Mouse (Mus musculus): ENCODE measurements at regions not wholly inside any gene's neighbourhood (a gene's known extent, or its start where the extent isn't known, plus 50 kb on each side); places are given as distances from the start of the nearest gene placed in this dataset.
"Not testable (repeated sequence)": the region's sequence is repeated elsewhere in the genome, so short reads cannot be mapped to it uniquely, and the experiment has no call there.

DNA sequence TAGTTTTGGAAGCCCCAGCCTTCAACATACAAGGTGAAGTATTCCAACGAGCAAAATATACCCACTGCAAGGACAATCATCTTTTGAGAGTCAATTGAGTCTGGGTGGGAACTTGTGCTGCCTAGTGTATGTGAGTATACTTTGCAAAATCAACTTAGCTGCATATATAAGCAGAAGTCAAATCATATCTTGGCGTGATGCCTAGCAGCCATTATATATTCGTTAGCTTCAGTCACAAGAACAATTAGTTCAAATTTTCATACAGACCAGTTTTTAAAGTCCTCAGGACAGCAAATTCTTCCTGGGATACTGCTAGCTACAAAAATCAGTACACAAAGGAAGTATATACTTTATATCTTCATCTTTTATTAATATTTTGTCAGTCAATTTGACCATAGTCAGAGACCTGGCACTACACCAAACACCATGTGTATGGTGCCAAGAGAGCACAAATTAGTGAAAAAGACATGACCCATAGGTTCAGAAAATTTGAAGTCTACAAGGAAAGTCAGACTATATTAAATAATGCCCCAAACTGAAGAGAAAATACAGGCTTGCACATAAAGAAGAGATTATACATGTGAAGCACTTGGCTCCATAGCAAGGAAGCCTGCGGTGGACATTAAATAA, 120.5 kb upstream of the Creb1 start:
- Histone ChIP-seq H3K4me1 (ENCODE audit: insufficient read depth) (0 out of 2 replicates have a peak, but pooled peaks cover 6% of the 10 kb centered on the region), H3K4me2 (ENCODE audit: low read depth) (no peak overlapping the region), H3K4me3 (ENCODE audit: low read depth, low read length) (no peak overlapping the region), H3K27me3 (ENCODE audit: insufficient read depth, low read length) (no peaks in the 10 kb centered on the region), H3K9me3 (ENCODE audit: low read length) (no peaks in the 10 kb centered on the region), H3K27ac (ENCODE audit: low read depth, low read length) (no peak overlapping the region), H3K9ac (no peak overlapping the region), H3K36me3 (ENCODE audit: insufficient read depth) (no peaks in the 10 kb centered on the region)
- WGBS = 58% methylated on average over 4 of the region's 4 CpGs
- ATAC-seq (no peak), DNase-seq (peak; percentile 3)
- no peak for TF ChIP-seq CTCF (IDR thresholded peaks at IDR 0.05; ENCODE audit: low read depth)

DNA sequence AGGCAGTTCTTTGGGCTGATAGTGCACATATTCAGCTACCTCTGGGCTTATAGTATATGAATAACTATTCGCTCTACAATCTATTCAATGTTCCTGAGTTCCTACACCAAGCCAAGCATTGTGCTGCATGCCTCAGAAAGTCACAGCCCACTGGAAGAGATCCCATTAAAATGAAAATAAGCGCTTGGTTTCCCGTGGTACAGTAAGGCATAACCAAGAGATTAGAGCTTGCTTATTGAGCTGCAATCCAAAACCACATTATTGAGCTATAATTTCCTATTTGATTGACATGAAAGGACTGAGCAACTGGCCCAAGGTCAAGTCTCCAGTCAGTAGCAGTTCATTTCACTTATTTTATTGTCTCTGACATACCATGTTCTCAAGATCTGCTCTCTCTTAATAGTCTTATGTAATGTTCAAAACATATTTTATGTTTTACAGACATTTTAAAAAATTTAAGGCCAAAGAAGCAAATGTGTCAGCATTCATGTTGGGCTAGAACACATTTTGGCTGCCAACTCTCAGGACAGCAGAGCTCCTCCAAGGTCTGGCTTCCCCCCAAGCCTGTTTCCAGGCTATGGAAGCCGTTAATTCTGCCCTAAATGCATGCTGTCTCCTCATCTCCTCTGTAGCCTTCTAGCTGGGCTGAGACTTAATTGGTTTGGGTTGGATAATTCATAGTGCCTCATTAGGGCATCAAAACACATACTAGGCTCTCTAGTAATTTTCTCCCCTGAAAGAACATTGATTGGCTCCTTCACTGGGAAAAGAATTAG, 123.5 kb upstream of the Creb1 start:
- Histone ChIP-seq H3K27me3 (ENCODE audit: insufficient read depth, low read length) (no peaks in the 10 kb centered on the region), H3K9ac (no peak overlapping the region), H3K4me2 (ENCODE audit: low read depth) (no peak overlapping the region), H3K36me3 (ENCODE audit: insufficient read depth) (no peaks in the 10 kb centered on the region), H3K9me3 (ENCODE audit: low read length) (no peaks in the 10 kb centered on the region), H3K4me1 (ENCODE audit: insufficient read depth) (0 out of 2 replicates have a peak, but pooled peaks cover 6% of the 10 kb centered on the region), H3K27ac (ENCODE audit: low read depth, low read length) (no peak overlapping the region), H3K4me3 (ENCODE audit: low read depth, low read length) (no peak overlapping the region)
- TF ChIP-seq CTCF (IDR thresholded peaks at IDR 0.05; ENCODE audit: low read depth) = no peak
- peak; percentile 77 for ATAC-seq
- 22% methylated on average over 4 of the region's 4 CpGs for WGBS
- DNase-seq = peak; percentile 67

DNA sequence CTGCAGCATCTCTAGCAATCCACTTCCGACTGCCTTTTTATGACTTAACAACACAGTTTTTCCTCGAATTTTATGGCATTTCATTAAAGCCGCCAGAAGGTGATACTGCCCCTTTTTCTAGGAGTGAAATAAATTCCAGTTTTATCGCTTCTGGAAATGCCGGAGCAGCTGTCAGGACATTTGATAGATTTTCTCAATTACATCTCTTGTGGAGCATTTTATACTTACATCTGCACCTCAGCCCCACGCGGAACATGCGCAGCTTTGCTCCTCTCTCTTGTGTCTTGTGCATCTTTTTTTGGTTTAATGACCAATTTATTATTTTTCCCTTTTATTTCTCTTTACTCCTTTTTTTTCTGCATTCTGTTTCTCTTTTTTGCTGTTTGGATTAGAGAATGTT, 140.9 kb upstream of the Creb1 start:
- Histone ChIP-seq H3K9ac (no peak overlapping the region), H3K4me1 (ENCODE audit: insufficient read depth) (no peaks in the 10 kb centered on the region), H3K4me3 (ENCODE audit: low read depth, low read length) (no peak overlapping the region), H3K36me3 (ENCODE audit: insufficient read depth) (no peaks in the 10 kb centered on the region), H3K4me2 (ENCODE audit: low read depth) (no peak overlapping the region), H3K9me3 (ENCODE audit: low read length) (no peaks in the 10 kb centered on the region), H3K27ac (ENCODE audit: low read depth, low read length) (no peak overlapping the region), H3K27me3 (ENCODE audit: insufficient read depth, low read length) (no peaks in the 10 kb centered on the region)
- 77% methylated on average over 8 of the region's 8 CpGs for WGBS
- no peak for ATAC-seq
- TF ChIP-seq CTCF (IDR thresholded peaks at IDR 0.05; ENCODE audit: low read depth) = no peak
- DNase-seq = no peak

GRCm38 (mm10) chr1:64381264-64381663, 151.2 kb upstream of the Creb1 start:
- Histone ChIP-seq H3K9me3 (ENCODE audit: low read length) (no peaks in the 10 kb centered on the region), H3K4me3 (ENCODE audit: low read depth, low read length) (no peak overlapping the region), H3K27me3 (ENCODE audit: insufficient read depth, low read length) (no peaks in the 10 kb centered on the region), H3K36me3 (ENCODE audit: insufficient read depth) (no peaks in the 10 kb centered on the region), H3K27ac (ENCODE audit: low read depth, low read length) (no peak overlapping the region), H3K4me1 (ENCODE audit: insufficient read depth) (no peaks in the 10 kb centered on the region), H3K9ac (no peak overlapping the region), H3K4me2 (ENCODE audit: low read depth) (no peak overlapping the region)
- 43% methylated on average over 6 of the region's 6 CpGs for WGBS
- no peak for TF ChIP-seq CTCF (IDR thresholded peaks at IDR 0.05; ENCODE audit: low read depth)
- no peak for ATAC-seq
- no peak for DNase-seq

DNA sequence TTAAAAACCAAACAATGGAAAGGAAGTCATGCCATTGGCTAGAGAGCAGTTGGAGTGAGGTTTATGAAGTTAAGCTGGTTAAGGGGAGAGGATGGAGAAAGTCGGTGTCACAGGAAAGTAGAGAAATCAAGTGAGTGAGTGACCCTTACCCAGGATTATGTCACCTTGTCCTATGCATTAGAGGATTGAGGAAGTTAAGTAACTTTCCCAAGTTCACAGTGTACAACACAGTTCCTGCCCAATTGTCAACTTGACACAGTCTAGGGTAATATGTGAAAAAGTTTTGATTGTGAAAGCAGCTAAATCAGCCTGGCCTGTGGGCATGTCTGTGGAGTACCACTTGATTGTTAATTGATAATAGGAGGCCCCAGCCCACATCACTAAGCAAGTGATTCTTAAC, 156.0 kb upstream of the Creb1 start:
- not testable (repeated sequence) for H3K9ac ChIP-seq; H3K4me2 ChIP-seq (ENCODE audit: low read depth); ATAC-seq; H3K4me1 ChIP-seq (ENCODE audit: insufficient read depth); H3K27me3 ChIP-seq (ENCODE audit: insufficient read depth, low read length); DNase-seq; H3K27ac ChIP-seq (ENCODE audit: low read depth, low read length); H3K4me3 ChIP-seq (ENCODE audit: low read depth, low read length); H3K36me3 ChIP-seq (ENCODE audit: insufficient read depth); H3K9me3 ChIP-seq (ENCODE audit: low read length)
- 94% methylated on average over 1 of the region's 1 CpGs for WGBS

DNA sequence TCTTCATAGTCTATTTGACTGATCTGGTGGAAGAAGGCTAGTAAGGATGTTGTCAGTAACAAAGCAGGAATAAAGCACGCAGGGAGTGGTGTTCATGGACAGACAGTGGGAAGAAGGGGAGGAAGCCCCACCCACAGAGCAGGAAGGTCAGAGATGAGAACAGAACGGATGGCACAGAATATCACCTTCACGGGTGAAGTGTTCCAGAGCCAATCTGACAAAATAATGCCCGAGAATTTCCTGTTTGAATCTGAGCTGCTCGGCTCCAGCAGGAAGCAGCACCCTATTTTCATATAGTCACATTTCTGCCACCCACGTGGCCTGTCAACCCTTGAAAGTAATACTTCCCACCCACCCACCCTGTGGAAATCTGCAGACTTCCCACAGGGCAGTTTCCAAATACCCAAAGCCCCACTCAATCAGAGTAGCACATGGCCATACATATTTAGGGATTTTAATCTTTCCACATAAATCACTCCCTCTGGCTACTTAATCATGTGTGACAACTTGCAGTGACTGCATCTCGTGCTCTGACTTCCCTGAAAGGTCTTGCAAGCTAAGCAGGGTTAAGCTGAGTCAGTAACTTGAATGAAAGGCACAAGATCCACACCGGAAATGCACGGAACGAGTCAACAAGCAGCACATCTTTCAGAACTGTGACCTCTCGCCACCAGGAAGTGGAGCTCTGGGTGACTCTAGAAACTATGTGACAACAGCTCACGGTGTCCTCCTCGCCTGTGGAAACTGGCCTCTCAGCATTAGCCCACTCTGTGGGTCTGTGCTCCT, 158.0 kb upstream of the Creb1 start:
- TF ChIP-seq CTCF (IDR thresholded peaks at IDR 0.05; ENCODE audit: low read depth) = no peak
- no peak for DNase-seq
- ATAC-seq = no peak
- Histone ChIP-seq H3K4me1 (ENCODE audit: insufficient read depth) (no peaks in the 10 kb centered on the region), H3K27ac (ENCODE audit: low read depth, low read length) (no peak overlapping the region), H3K4me2 (ENCODE audit: low read depth) (no peak overlapping the region), H3K36me3 (ENCODE audit: insufficient read depth) (no peaks in the 10 kb centered on the region), H3K27me3 (ENCODE audit: insufficient read depth, low read length) (no peaks in the 10 kb centered on the region), H3K9ac (no peak overlapping the region), H3K4me3 (ENCODE audit: low read depth, low read length) (no peak overlapping the region), H3K9me3 (ENCODE audit: low read length) (no peaks in the 10 kb centered on the region)
- 83% methylated on average over 13 of the region's 13 CpGs for WGBS

DNA sequence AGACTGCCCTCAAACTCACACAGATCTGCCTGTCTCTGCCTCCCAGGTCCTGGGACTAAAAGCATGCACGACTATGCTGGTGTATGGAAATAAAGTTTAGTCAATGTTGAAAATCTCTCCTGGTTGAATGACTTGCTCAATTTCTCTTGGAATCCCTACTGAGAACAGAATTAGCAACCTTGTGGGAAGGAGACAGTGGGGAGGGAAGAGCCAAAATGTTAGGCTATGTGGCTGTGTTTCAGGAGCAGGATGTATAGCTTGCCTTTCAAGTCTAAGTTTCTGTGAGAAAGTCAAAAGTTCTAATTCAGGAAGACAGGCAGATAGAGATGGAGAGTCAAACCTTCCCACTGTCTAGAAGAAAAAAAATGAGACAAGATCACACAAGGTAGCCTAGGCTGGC, 168.3 kb upstream of the Creb1 start:
- Histone ChIP-seq H3K36me3 (ENCODE audit: insufficient read depth) (no peaks in the 10 kb centered on the region), H3K9me3 (ENCODE audit: low read length) (no peaks in the 10 kb centered on the region), H3K27ac (ENCODE audit: low read depth, low read length) (no peak overlapping the region), H3K4me3 (ENCODE audit: low read depth, low read length) (no peak overlapping the region), H3K27me3 (ENCODE audit: insufficient read depth, low read length) (no peaks in the 10 kb centered on the region), H3K4me1 (ENCODE audit: insufficient read depth) (0 out of 2 replicates have a peak, but pooled peaks cover 6% of the 10 kb centered on the region), H3K4me2 (ENCODE audit: low read depth) (no peak overlapping the region), H3K9ac (no peak overlapping the region)
- no peak for TF ChIP-seq CTCF (IDR thresholded peaks at IDR 0.05; ENCODE audit: low read depth)
- DNase-seq = no peak
- ATAC-seq = no peak
- WGBS = 81% methylated on average over 1 of the region's 1 CpGs
